Mouse (Mus musculus) embryonic fibroblast, embryonic 13.5 days (primary cell): ENCODE data around the gene Hipk2. TPM values are rescaled to one million over a fixed set of nuclear protein-coding genes. Genes with fewer than 3 reads are reported as not detected.
A peak's percentile ranks its signal among the peaks of the same experiment; 100 is the strongest.

Experiments
- H3K27ac ChIP-seq: 2 replicates; pipeline ENCODE4 v1.5.1; 2012; ENCODE audit warnings: low read length, control low read depth, inconsistent platforms; ENCODE audit not compliant: insufficient read depth
- H3K4me1 ChIP-seq: 2 replicates; pipeline ENCODE4 v1.6.1; 2011; ENCODE audit warnings: low read length; ENCODE audit not compliant: control insufficient read depth, insufficient read depth
- H3K4me3 ChIP-seq: 2 replicates; pipeline ENCODE4 v1.5.1; 2011; ENCODE audit warnings: mild to moderate bottlenecking, control low read depth, low read length; ENCODE audit not compliant: insufficient read depth
- CTCF ChIP-seq: IDR thresholded peaks from 2 replicates; pipeline ENCODE4 v1.5.1; 2011; ENCODE audit warnings: mild to moderate bottlenecking, control low read depth, low read length, moderate library complexity, borderline replicate concordance; ENCODE audit not compliant: insufficient read depth
- POLR2A ChIP-seq: IDR thresholded peaks from 2 replicates; pipeline ENCODE4 v1.6.1; 2011; ENCODE audit warnings: low read depth, mild to moderate bottlenecking, control low read depth, low read length, moderate library complexity
- polyA plus RNA-seq: library from polyadenylated mRNA; stranded (reverse); fragments of >200 nt; gene quantifications from 2 replicates; pipeline ENCODE4 v1.2.4, GENCODE M21; 2011; ENCODE audit warnings: low read depth; ENCODE audit not compliant: missing spikeins, insufficient read length

Gene Hipk2
- 33.1 and 45.6 TPM in 2 replicates for polyA plus RNA-seq

DNA sequence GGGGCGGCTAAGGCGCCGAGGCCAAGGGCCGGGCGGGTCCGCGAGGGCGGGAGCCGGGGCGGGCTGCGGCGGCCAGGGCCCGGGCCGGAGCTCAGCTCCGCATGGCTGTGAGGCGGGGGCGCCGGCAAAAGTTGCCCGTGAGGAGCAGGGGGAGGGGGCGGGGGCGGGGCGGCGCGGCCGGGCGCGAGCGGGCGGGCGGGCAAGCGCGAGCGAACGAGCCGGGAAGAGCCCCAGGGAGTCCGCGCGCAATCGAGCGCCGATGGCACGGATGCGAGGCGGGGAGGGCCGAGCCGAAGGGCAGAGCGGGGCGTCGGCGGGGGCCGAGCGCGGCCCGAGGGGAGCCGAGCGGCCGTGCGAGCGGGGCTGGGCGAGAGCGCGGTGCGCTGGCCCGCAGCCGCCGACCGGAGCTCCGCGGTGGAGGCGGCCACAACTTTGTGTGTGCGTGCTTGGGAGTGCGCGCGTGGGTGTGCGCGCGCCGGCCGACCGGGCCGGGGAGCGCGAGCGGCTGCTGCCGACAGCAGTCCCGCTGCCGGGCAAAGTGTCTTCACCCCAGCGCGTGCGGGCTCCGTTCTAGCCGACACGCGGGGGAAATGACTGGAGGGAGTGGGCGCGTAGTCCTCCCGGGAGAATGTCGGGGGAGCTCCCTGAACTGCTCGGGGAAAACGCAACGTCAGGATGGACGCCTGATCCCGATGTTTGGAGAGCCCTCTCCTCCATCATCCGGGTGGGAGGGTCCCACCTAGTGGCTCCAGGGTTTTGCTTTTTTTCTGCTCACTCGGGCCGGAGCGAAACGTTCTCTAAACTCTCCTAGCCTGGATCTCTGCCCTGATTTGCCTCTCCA, at the start of gene Hipk2:
Hipk2 (minus strand) TSS at position 95 of the 841 bp plus-strand sequence.
- TF ChIP-seq CTCF (no peak), POLR2A (peak; percentile 4)
- Histone ChIP-seq H3K4me1 (peaks cover 16% of the 10 kb centered on the region), H3K4me3 (peak within 1 kb of the TSS; percentile 92), H3K27ac (peak within 1 kb of the TSS; percentile 87)

DNA sequence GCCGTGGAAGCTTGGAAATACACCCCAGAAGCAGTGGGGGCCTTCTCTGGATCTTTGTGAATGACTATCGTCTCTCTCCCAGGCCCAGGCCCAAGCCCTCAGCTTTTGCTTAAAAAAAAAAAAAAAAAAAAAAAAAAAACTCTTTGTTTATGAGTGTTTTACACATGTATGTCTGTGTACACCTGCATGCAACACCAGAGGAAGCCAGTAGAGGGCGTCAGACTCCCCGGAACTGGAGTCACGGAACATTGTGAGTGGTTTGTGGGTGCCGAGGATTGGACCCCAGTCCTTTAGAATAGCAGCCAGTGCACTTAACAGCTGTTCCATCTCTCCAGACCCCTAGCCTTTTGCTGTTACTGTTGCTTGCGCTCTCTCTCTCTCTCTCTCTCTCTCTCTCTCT, 49.8 kb upstream of the Hipk2 start:
- H3K4me3 ChIP-seq, result no peak overlapping the region
- peaks cover 3% of the 10 kb centered on the region; the same call in 1 of the 2 replicates for H3K4me1 ChIP-seq
- TF ChIP-seq POLR2A (no peak), CTCF (peak; percentile 17; the same call in 1 of the 2 replicates)
- H3K27ac ChIP-seq, result no peak overlapping the region

DNA sequence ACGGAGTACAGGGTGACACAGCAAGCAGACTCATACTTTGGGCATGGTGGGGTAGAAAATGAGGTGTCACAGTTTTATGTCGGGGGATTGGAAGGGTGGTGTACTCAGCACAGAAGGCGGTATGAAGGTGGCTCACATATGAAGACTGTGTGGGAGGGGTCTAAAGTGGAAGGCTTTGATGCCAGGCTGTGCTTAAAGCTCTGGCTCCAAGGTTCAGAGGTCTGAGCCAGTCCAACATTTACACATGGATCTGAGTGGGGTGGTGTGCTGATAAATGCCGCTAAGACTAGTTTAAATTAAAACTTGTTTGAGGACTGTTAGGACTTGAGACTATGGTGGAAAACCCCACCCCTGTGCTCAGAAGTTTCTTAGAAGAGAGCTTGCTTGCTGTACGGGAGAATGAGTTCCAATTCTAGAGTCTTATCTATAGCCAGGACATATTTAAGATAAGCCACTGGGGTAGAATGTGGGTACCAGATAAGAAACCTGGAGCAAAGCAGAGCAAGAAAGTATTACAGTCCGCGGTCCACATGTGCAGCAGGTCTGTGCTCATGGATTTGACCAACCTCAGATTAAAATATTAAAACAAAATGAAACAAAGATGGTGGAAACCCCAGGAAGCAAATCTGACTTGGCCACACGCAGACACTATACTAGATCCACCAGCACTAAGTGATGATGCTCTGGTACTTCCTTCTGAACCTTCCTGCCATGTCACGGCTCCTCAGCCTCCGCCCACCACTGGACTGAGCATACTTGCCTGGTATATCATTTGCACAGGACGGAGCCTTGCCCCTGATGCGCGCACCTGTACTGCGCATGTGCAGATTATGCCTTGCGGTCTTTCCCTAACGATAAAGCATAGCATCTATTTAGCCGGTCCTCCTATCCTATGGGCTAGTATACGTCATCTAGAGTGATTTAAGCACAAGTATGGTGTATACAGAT, 48.2 kb upstream of the Hipk2 start:
- TF ChIP-seq POLR2A, result no peak
- no peak for TF ChIP-seq CTCF
- H3K27ac ChIP-seq, result no peak overlapping the region

DNA sequence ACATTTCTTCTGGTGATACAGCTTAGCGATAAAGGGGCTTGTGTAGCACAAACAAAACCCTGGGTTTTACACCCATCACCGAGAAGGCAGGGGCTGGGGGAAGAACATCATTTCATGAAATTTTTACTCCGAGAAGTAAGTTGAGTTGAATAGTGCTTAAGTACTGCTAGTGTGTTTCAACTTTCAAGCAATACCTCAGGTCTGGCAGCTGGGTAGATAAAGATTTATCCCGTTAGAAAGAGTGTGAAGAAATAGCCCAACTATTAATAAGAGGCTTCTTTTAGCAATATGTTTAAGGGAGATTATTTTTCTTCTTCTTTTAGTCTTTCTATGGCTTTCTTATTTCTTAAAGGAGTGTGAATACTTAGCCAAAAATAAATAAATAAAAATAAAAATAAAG, 47.5 kb upstream of the Hipk2 start:
- Histone ChIP-seq H3K27ac (no peak overlapping the region), H3K4me3 (no peak overlapping the region), H3K4me1 (peaks cover 3% of the 10 kb centered on the region; the same call in 1 of the 2 replicates)
- TF ChIP-seq POLR2A, result no peak
- TF ChIP-seq CTCF, result no peak

More for the DNA sequence above, 48.2 kb upstream of the Hipk2 start:
- Histone ChIP-seq H3K4me3 (no peak overlapping the region), H3K4me1 (peaks cover 3% of the 10 kb centered on the region; the same call in 1 of the 2 replicates)

DNA sequence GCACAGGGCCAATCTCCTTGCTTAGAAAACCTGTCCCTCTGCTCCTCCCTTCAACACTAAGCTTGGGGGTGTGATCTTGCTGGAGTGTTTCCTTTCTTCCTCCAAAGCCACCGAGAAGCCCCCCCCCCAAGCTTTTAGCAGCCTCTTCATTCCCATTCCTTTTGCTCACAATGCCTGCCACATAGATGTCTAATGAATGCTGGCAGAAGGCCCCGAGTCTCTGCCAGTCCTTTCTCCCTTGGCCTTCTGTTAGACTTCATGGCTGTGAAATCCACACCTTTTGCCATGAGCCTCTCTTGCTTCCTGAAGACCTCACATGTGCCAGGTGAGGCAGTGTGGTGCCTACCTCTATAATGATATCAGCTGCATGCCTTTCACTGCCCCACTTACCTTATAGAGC, 46.6 kb upstream of the Hipk2 start:
- TF ChIP-seq CTCF (no peak), POLR2A (no peak)
- Histone ChIP-seq H3K4me3 (no peak overlapping the region), H3K27ac (no peak overlapping the region), H3K4me1 (peaks cover 3% of the 10 kb centered on the region; the same call in 1 of the 2 replicates)

DNA sequence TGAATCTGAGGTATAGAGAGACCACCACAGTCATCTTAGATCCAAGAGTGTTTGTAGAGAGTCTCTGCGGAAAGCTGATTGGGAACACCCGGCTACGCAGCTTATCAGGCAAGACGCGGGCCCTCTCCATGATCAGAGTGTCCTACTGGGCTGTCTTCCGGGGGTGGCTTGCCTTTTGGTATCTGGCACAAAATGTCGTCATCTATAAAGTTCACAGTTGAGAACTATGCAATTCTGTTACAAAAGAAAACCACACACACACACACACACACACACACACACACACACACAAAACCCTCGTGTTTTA, 45.8 kb upstream of the Hipk2 start:
- Histone ChIP-seq H3K4me1 (no peaks in the 10 kb centered on the region), H3K27ac (no peak overlapping the region), H3K4me3 (no peak overlapping the region)
- TF ChIP-seq POLR2A (no peak), CTCF (no peak)

DNA sequence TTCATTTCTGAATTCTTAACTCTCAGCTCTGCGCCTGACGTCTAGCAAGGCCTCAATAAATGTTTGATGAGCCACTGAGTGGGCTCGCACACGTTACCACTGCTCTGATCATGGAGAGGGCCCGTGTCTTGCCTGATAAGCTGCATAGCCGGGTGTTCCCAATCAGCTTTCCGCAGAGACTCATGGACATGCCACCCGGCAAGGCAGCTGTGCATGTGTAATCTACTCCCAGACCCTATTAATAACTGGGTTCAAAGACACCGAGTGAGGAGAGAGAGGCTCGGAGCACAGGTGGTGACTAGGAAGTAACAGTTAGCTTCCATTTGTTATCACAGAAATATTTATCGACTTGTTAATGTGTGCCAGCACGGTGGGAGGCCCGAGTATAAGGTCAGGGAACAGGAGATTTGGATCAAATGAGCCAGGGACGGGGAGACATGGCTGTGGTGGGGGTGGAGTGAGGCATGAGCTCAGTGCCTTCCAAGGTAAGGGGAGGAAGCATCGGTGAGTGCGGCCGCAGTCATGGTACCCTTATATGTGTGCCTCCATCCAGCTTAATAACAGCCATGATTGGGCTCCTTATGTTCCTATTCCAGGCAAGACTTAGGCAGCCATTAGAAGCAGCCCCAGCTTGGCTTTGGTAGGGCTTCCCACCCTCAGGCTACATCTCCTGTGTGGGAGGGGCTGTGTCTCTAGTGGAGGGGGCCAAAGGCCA, 45.3 kb upstream of the Hipk2 start:
- Histone ChIP-seq H3K27ac (no peak overlapping the region), H3K4me3 (no peak overlapping the region), H3K4me1 (no peaks in the 10 kb centered on the region)
- TF ChIP-seq CTCF (no peak), POLR2A (no peak)

DNA sequence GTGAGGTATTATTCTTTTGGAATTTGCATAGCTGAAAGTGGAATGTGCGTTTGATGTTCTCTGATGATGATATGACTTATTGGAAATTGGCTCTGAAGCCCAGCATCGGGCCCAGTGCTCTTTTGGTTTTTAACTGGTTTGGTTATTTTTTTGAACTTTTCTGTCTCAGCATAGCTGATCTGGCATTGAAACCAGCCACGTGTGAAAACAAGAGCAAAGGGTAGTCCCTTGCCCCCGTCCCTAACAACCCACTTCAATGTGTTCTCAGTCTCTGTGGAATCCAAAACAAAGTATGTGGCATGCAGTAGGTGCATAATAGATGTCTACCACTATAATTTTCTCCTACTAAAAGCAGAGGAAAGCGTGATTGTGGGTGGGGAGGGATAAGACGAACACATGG, 44.2 kb upstream of the Hipk2 start:
- no peak overlapping the region for H3K4me3 ChIP-seq
- no peak for TF ChIP-seq POLR2A
- no peak for TF ChIP-seq CTCF
- H3K27ac ChIP-seq, result no peak overlapping the region
- no peaks in the 10 kb centered on the region for H3K4me1 ChIP-seq

DNA sequence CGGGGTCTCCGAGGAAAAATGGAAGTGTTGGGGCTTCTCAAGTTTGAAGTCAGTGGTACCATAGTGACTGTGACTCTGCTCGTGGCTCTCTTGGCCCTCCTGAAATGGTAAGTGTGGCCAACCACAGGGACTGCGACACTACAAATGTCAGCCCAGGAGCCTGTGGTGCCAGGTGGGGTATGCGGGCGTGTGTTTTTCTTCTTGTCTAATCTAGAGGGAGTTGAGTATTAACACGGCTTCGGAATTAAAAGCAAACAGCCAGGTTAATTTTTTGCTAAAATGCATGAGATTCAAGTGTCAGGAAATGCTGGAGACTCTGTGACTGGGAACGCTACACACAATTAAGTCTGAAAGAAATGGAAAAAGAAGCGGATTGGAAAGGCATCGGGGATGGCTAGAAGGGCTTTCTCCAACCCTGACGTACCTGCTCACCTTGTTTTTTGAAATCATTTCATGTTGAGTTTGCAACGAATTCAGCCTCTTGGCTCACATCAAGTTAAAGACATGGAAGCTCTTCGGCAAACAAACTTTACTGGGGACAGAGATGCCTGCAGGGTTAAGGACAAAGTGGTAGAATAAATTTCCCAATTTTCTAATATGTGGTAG, 43.3 kb upstream of the Hipk2 start:
- Histone ChIP-seq H3K4me1 (no peaks in the 10 kb centered on the region), H3K4me3 (no peak overlapping the region), H3K27ac (no peak overlapping the region)
- no peak for TF ChIP-seq CTCF
- TF ChIP-seq POLR2A, result no peak
